9 mouse cellular contexts compared by ENCODE assay signal in the genomic region with DNA sequence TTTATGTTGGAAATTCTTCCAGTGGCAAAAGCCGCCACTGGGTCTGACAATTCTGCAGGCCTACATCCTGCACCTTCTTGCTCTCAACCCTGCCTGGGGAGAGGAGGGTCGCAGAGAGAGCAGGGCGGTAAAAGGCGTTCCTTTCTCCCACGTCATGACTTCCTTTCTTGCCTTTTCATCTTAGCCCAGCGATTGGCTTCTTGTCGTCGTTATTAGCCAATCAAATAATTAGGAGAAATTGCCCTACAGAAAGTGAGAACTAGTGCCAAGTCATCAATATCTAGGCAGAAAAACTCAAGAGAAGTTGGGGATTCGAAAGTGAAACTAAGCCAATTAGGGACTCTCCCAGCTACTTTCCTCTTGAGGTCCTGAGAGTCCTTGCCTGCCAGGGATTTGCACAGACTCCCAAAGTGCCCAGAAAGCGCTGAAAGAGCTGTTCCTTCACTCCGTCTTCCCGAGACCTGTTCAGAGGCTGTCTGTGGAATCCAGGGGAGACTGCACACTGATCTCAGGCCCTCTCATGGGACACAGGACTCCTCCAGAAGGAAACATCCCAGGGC. TPM values are rescaled to one million over a fixed set of nuclear protein-coding genes. Genes with fewer than 3 reads are reported as not detected.
DNase-seq lines count a peak whose midpoint lies in the region; ATAC-seq and TF ChIP-seq lines count a peak whose summit lies in the region.
"Not testable (repeated sequence)": the region's sequence is repeated elsewhere in the genome, so short reads cannot be mapped to it uniquely, and the experiment has no call there.
"Had no signal": no experiment of that assay in that cellular context is flagged by ENCODE, and none has a peak within 500 bp of the region (broad histone marks: within the 10 kb centered on the region; RNA-seq: fewer than 3 reads in every experiment).

TSS of gene H2-T22 (minus strand) at position 138 of the 560 bp plus-strand sequence.
TSS of gene Gm6034 (plus strand) at position 352 of the 560 bp plus-strand sequence.

- intact Hi-C loops in heart, postnatal 25 days (cut with DNase I): not testable (repeated sequence)

- not testable (repeated sequence) for H3K9ac ChIP-seq in ES-Bruce4 (ENCODE audit: low read depth, poor library complexity, severe bottlenecking)
- peak within 1 kb of the TSS; percentile 45 for H3K9ac ChIP-seq in forebrain, embryonic 12.5 days
- H3K9ac ChIP-seq in liver, embryonic 16.5 days (ENCODE audit: low read depth, low read length): peak within 1 kb of the TSS; percentile 61
- peak within 1 kb of the TSS; percentile 26 for H3K9ac ChIP-seq in neural tube, embryonic 11.5 days (ENCODE audit: low read length)

- not testable (repeated sequence) for H3K27me3 ChIP-seq in ES-Bruce4 (ENCODE audit: control insufficient read depth, insufficient read depth, low read length, poor library complexity, severe bottlenecking); liver, embryonic 16.5 days (ENCODE audit: control insufficient read depth, insufficient read depth, low read depth, low read length); neural tube, embryonic 11.5 days (ENCODE audit: control insufficient read depth, insufficient read depth, low read length)
- H3K27me3 ChIP-seq in forebrain, embryonic 12.5 days: peaks cover 18% of the 10 kb centered on the region

- not testable (repeated sequence) for H3K27ac ChIP-seq in ES-Bruce4 (ENCODE audit: insufficient read depth, low read length); forebrain, embryonic 12.5 days; neural tube, embryonic 11.5 days (ENCODE audit: low read depth, low read length)
- peak within 1 kb of the TSS; percentile 34 for H3K27ac ChIP-seq in liver, embryonic 16.5 days (ENCODE audit: low read length)

- ATAC-seq in cerebellum, adult (ENCODE audit: insufficient number of reproducible peaks, low FRiP score, low TSS enrichment): peak; percentile 93
- ATAC-seq in forebrain, embryonic 12.5 days (ENCODE audit: low FRiP score): peak; percentile 89
- ATAC-seq in liver, embryonic 16.5 days (ENCODE audit: low read depth): peak; percentile 93
- ATAC-seq in neural tube, embryonic 11.5 days (ENCODE audit: insufficient read depth, low FRiP score, low TSS enrichment): peak; percentile 93

- H3K9me3 ChIP-seq in ES-Bruce4 (replicated peaks; ENCODE audit: control insufficient read depth, insufficient read depth, low read length, poor library complexity, severe bottlenecking); forebrain, embryonic 12.5 days; liver, embryonic 16.5 days (replicated peaks; ENCODE audit: control insufficient read depth, low read length); neural tube, embryonic 11.5 days (ENCODE audit: control insufficient read depth, low read length): not testable (repeated sequence)

- not testable (repeated sequence) for H3K4me1 ChIP-seq in ES-Bruce4 (ENCODE audit: control insufficient read depth, insufficient read depth, low read length); forebrain, embryonic 12.5 days; liver, embryonic 16.5 days (ENCODE audit: control insufficient read depth, low read depth, low read length); neural tube, embryonic 11.5 days (ENCODE audit: control insufficient read depth, insufficient read depth, low read length)

- H3K4me3 ChIP-seq in ES-Bruce4 (ENCODE audit: low read depth, low read length): peak within 1 kb of the TSS; percentile 17; the same call in 1 of the 2 replicates
- peak within 1 kb of the TSS; percentile 37 for H3K4me3 ChIP-seq in forebrain, embryonic 12.5 days (replicated peaks)
- peak within 1 kb of the TSS; percentile 62 for H3K4me3 ChIP-seq in liver, embryonic 16.5 days (ENCODE audit: low read depth, low read length)
- peak within 1 kb of the TSS; percentile 26 for H3K4me3 ChIP-seq in neural tube, embryonic 11.5 days (ENCODE audit: low read depth, low read length)

- not testable (repeated sequence) for H3K36me3 ChIP-seq in ES-Bruce4 (ENCODE audit: control insufficient read depth, insufficient read depth, low read length, poor library complexity, severe bottlenecking); forebrain, embryonic 12.5 days (replicated peaks); liver, embryonic 16.5 days (ENCODE audit: control insufficient read depth, insufficient read depth); neural tube, embryonic 11.5 days (ENCODE audit: control insufficient read depth, insufficient read depth, low read length)

- TF ChIP-seq POLR2A in ES-Bruce4 (IDR thresholded peaks at IDR 0.05; ENCODE audit: insufficient read depth, low read length): not testable (repeated sequence)

- DNase-seq in heart, postnatal 25 days (ENCODE audit: low spot score): peak; percentile 76
- DNase-seq in large intestine, adult 2 months (ENCODE audit: low read depth, low spot score): peak; percentile 95
- peak; percentile 64 for DNase-seq in neural tube, embryonic 11.5 days (ENCODE audit: low spot score)
- DNase-seq in testis, postnatal 14 days (ENCODE audit: low spot score): peak; percentile 69

- not testable (repeated sequence) for TF ChIP-seq EP300 in ES-Bruce4 (IDR thresholded peaks at IDR 0.05; ENCODE audit: insufficient read depth, low read depth, low read length)

- H3K4me2 ChIP-seq in forebrain, embryonic 12.5 days: peak within 1 kb of the TSS; percentile 69
- peak within 1 kb of the TSS; percentile 85 for H3K4me2 ChIP-seq in liver, embryonic 16.5 days (ENCODE audit: low read depth, low read length)
- H3K4me2 ChIP-seq in neural tube, embryonic 11.5 days (ENCODE audit: low read depth): peak within 1 kb of the TSS; percentile 51

- WGBS in forebrain, embryonic 12.5 days: 2% methylated on average over 12 of the region's 12 CpGs
- WGBS in large intestine, adult 2 months: under 1% methylated on average over 12 of the region's 12 CpGs
- under 1% methylated on average over 12 of the region's 12 CpGs for WGBS in liver, embryonic 16.5 days (ENCODE audit: insufficient replicate concordance)
- WGBS in neural tube, embryonic 11.5 days: 2% methylated on average over 12 of the region's 12 CpGs

- not testable (repeated sequence) for TF ChIP-seq CTCF in ES-Bruce4 (IDR thresholded peaks at IDR 0.05; ENCODE audit: low read depth, low read length)

RNA-seq across cellular contexts. Expression of gene H2-T22, which starts in this region (rescaled TPM):
- 17.3 and 18.2 TPM in 2 replicates for polyA plus RNA-seq in ES-Bruce4 (2011; ENCODE audit: insufficient read depth, insufficient read length, low read depth, missing spikeins)
- polyA plus RNA-seq in forebrain, embryonic 12.5 days (2016; fragmentation: Nextera tagmentation; extraction: Ambion mirVana): 5.2 and 5.4 TPM in 2 replicates
- total RNA-seq in heart, postnatal 25 days (2021): 1 to 10 TPM; 7.4 to 7.8 TPM
- polyA plus RNA-seq in large intestine, adult 2 months (2012; rRNA removed): 59.7 and 67.2 TPM in 2 replicates
- polyA plus RNA-seq in liver, embryonic 16.5 days (2015; fragmentation: Nextera tagmentation; extraction: Ambion mirVana): 11.3 and 13.4 TPM in 2 replicates
- 9.2 and 10.2 TPM in 2 replicates for polyA plus RNA-seq in neural tube, embryonic 11.5 days (2014; fragmentation: Nextera tagmentation; extraction: Ambion mirVana)

RNA-seq across cellular contexts. Expression of gene Gm6034, which starts in this region (rescaled TPM):
- not detected in 2 replicates for polyA plus RNA-seq in ES-Bruce4 (2011; ENCODE audit: insufficient read depth, insufficient read length, low read depth, missing spikeins)
- not detected in 2 replicates for polyA plus RNA-seq in forebrain, embryonic 12.5 days (2016; fragmentation: Nextera tagmentation; extraction: Ambion mirVana)
- not detected for total RNA-seq in heart, postnatal 25 days (2021)
- 0.07 TPM in 1 of 2 replicates, not detected in the other for polyA plus RNA-seq in large intestine, adult 2 months (2012; rRNA removed)
- not detected in 2 replicates for polyA plus RNA-seq in liver, embryonic 16.5 days (2015; fragmentation: Nextera tagmentation; extraction: Ambion mirVana)
- not detected in 2 replicates for polyA plus RNA-seq in neural tube, embryonic 11.5 days (2014; fragmentation: Nextera tagmentation; extraction: Ambion mirVana)
- total RNA-seq: gastrocnemius, postnatal 36 days had no signal
